Mouse (Mus musculus): ENCODE measurements around the gene Palm2. TPM values are rescaled to one million over a fixed set of nuclear protein-coding genes. Genes with fewer than 3 reads are reported as not detected.

Gene Palm2
- total and polyA plus RNA-seq, 3 experiments, result not detected

DNA sequence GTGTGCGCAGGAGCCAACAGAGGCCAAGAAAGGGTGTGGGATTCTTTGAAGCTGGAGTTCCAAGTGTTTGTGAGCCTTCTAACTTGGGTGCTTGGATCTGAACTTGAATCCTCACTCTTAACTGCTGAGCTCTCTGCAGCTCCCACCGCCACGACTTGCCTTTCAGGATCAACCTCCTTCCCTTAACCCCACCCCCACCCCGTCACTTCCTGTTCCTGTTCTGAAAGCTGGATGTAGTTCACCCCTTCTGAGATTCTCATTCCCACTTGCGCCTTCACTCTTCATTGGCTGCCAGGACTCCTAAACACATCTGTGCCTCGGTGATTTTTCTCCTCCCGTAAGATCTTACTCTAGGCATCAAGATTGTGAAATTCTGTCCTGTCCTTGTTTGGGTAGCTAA, 240.3 kb downstream of the Palm2 start:
- Histone ChIP-seq H3K9ac (ENCODE audit: control insufficient read depth, low read depth, low read length, poor library complexity, severe bottlenecking) (no peak overlapping the region), H3K27me3 (ENCODE audit: control insufficient read depth in 1 of 2, insufficient read depth in 2 of 2, low read length in 2 of 2) (0 out of 4 replicates have a peak, but pooled peaks cover 0 to 1% of the 10 kb centered on the region in 2 experiments), H3K4me3 (ENCODE audit: control insufficient read depth in 1 of 2, insufficient read depth in 1 of 2, low read depth in 2 of 2, low read length in 2 of 2) (no peak overlapping the region), H3K9me3 (replicated peaks; ENCODE audit: insufficient read depth, low read length) (no peaks in the 10 kb centered on the region), H3K36me3 (ENCODE audit: control insufficient read depth in 1 of 2, insufficient read depth in 2 of 2, low read length in 2 of 2) (no peaks in the 10 kb centered on the region), H3K27ac (ENCODE audit: control insufficient read depth, low read depth, low read length) (no peak overlapping the region), H3K79me2 (ENCODE audit: control insufficient read depth, insufficient read depth, low read length, poor library complexity) (no peaks in the 10 kb centered on the region), H3K4me1 (ENCODE audit: control insufficient read depth in 1 of 2, insufficient read depth in 2 of 2, low read length in 2 of 2) (no peaks in the 10 kb centered on the region)
- no peak for TF ChIP-seq HCFC1 (IDR thresholded peaks at IDR 0.05; ENCODE audit: low read depth, low read length)
- no peak for TF ChIP-seq TAL1 (IDR thresholded peaks at IDR 0.05; ENCODE audit: low read length)
- no peak for TF ChIP-seq UBTF (IDR thresholded peaks at IDR 0.05; ENCODE audit: borderline replicate concordance, insufficient read depth, low read depth, low read length)
- no peak for TF ChIP-seq CTCF (IDR thresholded peaks at IDR 0.05 in 2 of 3, conservative IDR thresholded peaks at IDR 0.05 in 1 of 3; ENCODE audit: control insufficient read depth in 1 of 3, insufficient read depth in 1 of 3, low read depth in 2 of 3, low read length in 3 of 3, poor library complexity in 1 of 3, severe bottlenecking in 1 of 3)
- TF ChIP-seq KAT2A (conservative IDR thresholded peaks at IDR 0.05; ENCODE audit: low read depth, low read length), result no peak
- no peak for TF ChIP-seq MAX (IDR thresholded peaks at IDR 0.05; ENCODE audit: low read length)
- TF ChIP-seq CHD1 (IDR thresholded peaks at IDR 0.05; ENCODE audit: low read depth, low read length), result no peak
- no peak for TF ChIP-seq EP300 (IDR thresholded peaks at IDR 0.05; ENCODE audit: low read depth in 1 of 2, low read length in 2 of 2)
- TF ChIP-seq RAD21 (IDR thresholded peaks at IDR 0.05; ENCODE audit: low read depth, low read length), result no peak
- no peak for TF ChIP-seq MEF2A (IDR thresholded peaks at IDR 0.05; ENCODE audit: extremely low read depth, insufficient replicate concordance, low read depth, low read length, poor library complexity, severe bottlenecking)
- TF ChIP-seq ELF1 (IDR thresholded peaks at IDR 0.05; ENCODE audit: low read depth, low read length), result no peak
- TF ChIP-seq RCOR1 (IDR thresholded peaks at IDR 0.05; ENCODE audit: low read depth, low read length), result no peak
- no peak for TF ChIP-seq TBP (IDR thresholded peaks at IDR 0.05; ENCODE audit: low read depth, low read length)
- TF ChIP-seq ZKSCAN1 (IDR thresholded peaks at IDR 0.05; ENCODE audit: low read depth, low read length), result no peak
- TF ChIP-seq MAFK (IDR thresholded peaks at IDR 0.05; ENCODE audit: borderline replicate concordance, low read depth, low read length), result no peak
- no peak for TF ChIP-seq MYB (IDR thresholded peaks at IDR 0.05; ENCODE audit: low read depth, low read length)
- peak; percentile 14 for DNase-seq (ENCODE audit: low read depth, low spot score)

GRCm38 (mm10) chr4:57675387-57675786, 241.3 kb downstream of the Palm2 start:
- Histone ChIP-seq H3K9me3 (replicated peaks; ENCODE audit: insufficient read depth, low read length) (no peaks in the 10 kb centered on the region), H3K27me3 (ENCODE audit: control insufficient read depth in 1 of 2, insufficient read depth in 2 of 2, low read length in 2 of 2) (0 out of 4 replicates have a peak, but pooled peaks cover 0 to 1% of the 10 kb centered on the region in 2 experiments), H3K9ac (ENCODE audit: control insufficient read depth, low read depth, low read length, poor library complexity, severe bottlenecking) (no peak overlapping the region), H3K27ac (ENCODE audit: control insufficient read depth, low read depth, low read length) (no peak overlapping the region), H3K36me3 (ENCODE audit: control insufficient read depth in 1 of 2, insufficient read depth in 2 of 2, low read length in 2 of 2) (no peaks in the 10 kb centered on the region), H3K4me3 (ENCODE audit: control insufficient read depth in 1 of 2, insufficient read depth in 1 of 2, low read depth in 2 of 2, low read length in 2 of 2) (no peak overlapping the region), H3K4me1 (ENCODE audit: control insufficient read depth in 1 of 2, insufficient read depth in 2 of 2, low read length in 2 of 2) (no peaks in the 10 kb centered on the region), H3K79me2 (ENCODE audit: control insufficient read depth, insufficient read depth, low read length, poor library complexity) (no peaks in the 10 kb centered on the region)
- TF ChIP-seq CTCF (IDR thresholded peaks at IDR 0.05 in 2 of 3, conservative IDR thresholded peaks at IDR 0.05 in 1 of 3; ENCODE audit: control insufficient read depth in 1 of 3, insufficient read depth in 1 of 3, low read depth in 2 of 3, low read length in 3 of 3, poor library complexity in 1 of 3, severe bottlenecking in 1 of 3) (no peak), ZMIZ1 (IDR thresholded peaks at IDR 0.05; ENCODE audit: low read depth, low read length) (no peak), GATA1 (IDR thresholded peaks at IDR 0.05; ENCODE audit: low read depth, low read length) (no peak), JUND (IDR thresholded peaks at IDR 0.05; ENCODE audit: low read depth, low read length) (no peak), MYB (IDR thresholded peaks at IDR 0.05; ENCODE audit: low read depth, low read length) (no peak), MXI1 (IDR thresholded peaks at IDR 0.05; ENCODE audit: low read depth, low read length) (no peak), E2F4 (IDR thresholded peaks at IDR 0.05; ENCODE audit: borderline replicate concordance, low read depth, low read length) (no peak), EP300 (IDR thresholded peaks at IDR 0.05; ENCODE audit: low read depth in 1 of 2, low read length in 2 of 2) (no peak), CHD1 (IDR thresholded peaks at IDR 0.05; ENCODE audit: low read depth, low read length) (no peak), HCFC1 (IDR thresholded peaks at IDR 0.05; ENCODE audit: low read depth, low read length) (no peak), NRF1 (IDR thresholded peaks at IDR 0.05; ENCODE audit: insufficient read depth, low read depth, low read length, poor library complexity, severe bottlenecking) (no peak), TCF12 (IDR thresholded peaks at IDR 0.05; ENCODE audit: low read depth, low read length) (no peak), SMC3 (IDR thresholded peaks at IDR 0.05; ENCODE audit: low read depth, low read length) (no peak), SIN3A (IDR thresholded peaks at IDR 0.05; ENCODE audit: low read length) (no peak), RCOR1 (IDR thresholded peaks at IDR 0.05; ENCODE audit: low read depth, low read length) (no peak), USF2 (IDR thresholded peaks at IDR 0.05; ENCODE audit: borderline replicate concordance in 1 of 2, insufficient read depth in 1 of 2, low read depth in 1 of 2, low read length in 2 of 2) (no peak)
- DNase-seq (ENCODE audit: low read depth, low spot score), result no peak

Measured in MEL (cell line).